Mouse (Mus musculus) liver, embryonic 12.5 days (tissue): ENCODE data around the gene Hmga1. TPM values are rescaled to one million over a fixed set of nuclear protein-coding genes. Genes with fewer than 3 reads are reported as not detected.

Experiments used
- ATAC-seq: fragments of 200-750 bp; cut with Nextera tagmentation; 2 replicates; pipeline ENCODE4 v1.8.0; 2017; ENCODE audit warnings: moderate number of reproducible peaks, mild to moderate bottlenecking, moderate library complexity
- H3K27ac ChIP-seq: fragments of 300-500 bp; sonication (generic); 2 replicates; pipeline ENCODE4 v1.5.1; 2016; ENCODE audit warnings: mild to moderate bottlenecking
- H3K27me3 ChIP-seq: fragments of 300-500 bp; sonication (generic); replicated peaks from 2 replicates; pipeline ENCODE4 v1.6.1; 2016; ENCODE audit warnings: mild to moderate bottlenecking, moderate library complexity
- H3K36me3 ChIP-seq: fragments of 300-500 bp; sonication (generic); 2 replicates; pipeline ENCODE4 v1.6.1; 2016; ENCODE audit warnings: mild to moderate bottlenecking, moderate library complexity
- H3K4me1 ChIP-seq: fragments of 300-500 bp; sonication (generic); 2 replicates; pipeline ENCODE4 v1.6.1; 2016
- H3K4me2 ChIP-seq: fragments of 300-500 bp; sonication (generic); 2 replicates; pipeline ENCODE4 v1.6.1; 2016; ENCODE audit warnings: mild to moderate bottlenecking, moderate library complexity
- H3K4me3 ChIP-seq: fragments of 300-500 bp; sonication (generic); 2 replicates; pipeline ENCODE4 v1.5.1; 2016; ENCODE audit warnings: mild to moderate bottlenecking, moderate library complexity
- H3K9ac ChIP-seq: fragments of 300-500 bp; sonication (generic); 2 replicates; pipeline ENCODE4 v1.6.1; 2016; ENCODE audit warnings: mild to moderate bottlenecking, moderate library complexity
- H3K9me3 ChIP-seq: fragments of 300-500 bp; sonication (generic); replicated peaks from 2 replicates; pipeline ENCODE4 v1.6.1; 2016; ENCODE audit warnings: mild to moderate bottlenecking, moderate library complexity
- WGBS: fragments of 180-500 bp; shearing (Covaris S2); methylation state at CpG from one replicate; pipeline ENCODE4 v1.1.7; 2016; ENCODE audit not compliant: insufficient replicate concordance; 5-methylcytosine and 5-hydroxymethylcytosine counted together
- polyA plus RNA-seq: library from polyadenylated mRNA; unstranded; fragments of >200 nt; fragmentation: Nextera tagmentation; extraction: Ambion mirVana; gene quantifications from 2 replicates; pipeline ENCODE4 v1.2.1, GENCODE M21; 2016

Gene Hmga1
- polyA plus RNA-seq, 1 experiment from 2014 or later: 306 TPM

DNA sequence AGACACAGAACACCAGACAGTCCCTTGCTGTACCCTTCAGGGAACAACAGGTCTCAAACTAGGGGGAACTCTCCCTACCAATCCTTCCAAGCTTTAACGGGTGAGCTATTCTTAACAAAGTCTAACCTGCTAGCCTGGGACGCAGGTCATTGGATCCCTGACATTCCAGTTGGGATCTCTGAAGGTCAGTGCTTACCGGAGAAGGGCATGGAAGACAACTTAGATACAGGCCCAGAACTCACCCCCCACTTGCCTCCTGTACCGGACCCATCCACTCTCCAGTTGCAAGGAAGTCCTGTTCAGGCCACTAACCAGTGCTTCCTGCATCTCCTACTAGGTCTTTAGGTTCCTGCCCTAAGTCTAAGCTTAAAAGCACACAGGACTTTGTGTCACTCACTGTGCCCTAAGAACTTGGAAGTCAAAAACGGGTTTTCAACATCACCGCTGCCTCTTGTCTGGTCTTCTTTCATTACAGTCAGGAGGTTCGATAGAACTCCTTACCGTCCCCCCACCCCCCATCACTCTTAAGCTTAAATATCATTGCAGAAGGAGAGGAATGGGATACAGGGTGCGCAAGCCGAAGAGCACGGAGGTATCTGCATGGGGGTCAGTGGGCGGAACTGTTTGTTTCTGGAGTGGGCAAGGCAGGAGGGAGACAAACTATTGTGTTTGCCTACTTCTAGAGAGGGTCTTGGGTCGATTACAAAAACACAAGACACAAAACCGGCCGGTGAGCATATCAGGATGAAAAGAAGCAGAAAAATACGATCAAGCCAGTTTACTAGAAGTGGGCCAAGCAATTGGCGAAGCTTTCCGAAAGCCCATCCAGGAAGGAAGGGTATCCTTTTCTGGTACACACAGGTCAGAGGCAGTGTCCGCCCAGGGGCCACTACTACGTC, 2.0 kb upstream of the Hmga1 start:
- Histone ChIP-seq H3K36me3 (peaks cover 3% of the 10 kb centered on the region), H3K9ac (peak overlapping the region; percentile 98), H3K4me2 (peak overlapping the region; percentile 96), H3K9me3 (no peaks in the 10 kb centered on the region), H3K4me1 (peaks cover 79% of the 10 kb centered on the region), H3K27me3 (no peaks in the 10 kb centered on the region; the same call in 1 of the 2 replicates), H3K27ac (peak overlapping the region; percentile 96), H3K4me3 (peak overlapping the region; percentile 91)
- WGBS: 32% methylated on average over 20 of the region's 20 CpGs
- ATAC-seq: no peak

DNA sequence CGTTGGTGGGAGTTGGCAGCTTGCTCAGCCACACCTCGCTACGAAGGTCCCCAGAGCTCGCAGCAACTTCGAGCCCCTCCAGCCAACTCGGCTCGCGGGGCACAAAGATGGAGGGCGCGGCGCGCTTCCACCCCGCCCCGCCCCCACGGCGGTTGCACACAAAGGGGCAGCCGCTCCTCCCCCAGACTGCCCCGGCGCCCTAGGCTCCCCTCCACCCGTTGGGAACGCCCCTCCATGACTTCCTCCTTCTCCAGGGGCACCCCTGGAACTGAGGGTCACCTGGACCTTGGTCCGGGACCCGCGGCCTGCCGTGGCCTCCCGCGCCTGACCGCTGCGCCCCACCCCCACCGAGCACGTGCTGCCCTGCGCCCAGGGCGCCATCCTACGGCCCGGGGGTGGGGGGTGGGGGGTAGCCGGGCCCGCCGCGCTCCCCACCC, 1.2 kb upstream of the Hmga1 start:
- Histone ChIP-seq H3K4me3 (peak overlapping the region; percentile 91), H3K9ac (peak overlapping the region; percentile 98), H3K4me2 (peak overlapping the region; percentile 96), H3K36me3 (peaks cover 11% of the 10 kb centered on the region), H3K4me1 (peaks cover 83% of the 10 kb centered on the region), H3K27ac (peak overlapping the region; percentile 96), H3K27me3 (no peaks in the 10 kb centered on the region), H3K9me3 (no peaks in the 10 kb centered on the region)
- WGBS: under 1% methylated on average over 36 of the region's 39 CpGs
- peak; percentile 54 for ATAC-seq

DNA sequence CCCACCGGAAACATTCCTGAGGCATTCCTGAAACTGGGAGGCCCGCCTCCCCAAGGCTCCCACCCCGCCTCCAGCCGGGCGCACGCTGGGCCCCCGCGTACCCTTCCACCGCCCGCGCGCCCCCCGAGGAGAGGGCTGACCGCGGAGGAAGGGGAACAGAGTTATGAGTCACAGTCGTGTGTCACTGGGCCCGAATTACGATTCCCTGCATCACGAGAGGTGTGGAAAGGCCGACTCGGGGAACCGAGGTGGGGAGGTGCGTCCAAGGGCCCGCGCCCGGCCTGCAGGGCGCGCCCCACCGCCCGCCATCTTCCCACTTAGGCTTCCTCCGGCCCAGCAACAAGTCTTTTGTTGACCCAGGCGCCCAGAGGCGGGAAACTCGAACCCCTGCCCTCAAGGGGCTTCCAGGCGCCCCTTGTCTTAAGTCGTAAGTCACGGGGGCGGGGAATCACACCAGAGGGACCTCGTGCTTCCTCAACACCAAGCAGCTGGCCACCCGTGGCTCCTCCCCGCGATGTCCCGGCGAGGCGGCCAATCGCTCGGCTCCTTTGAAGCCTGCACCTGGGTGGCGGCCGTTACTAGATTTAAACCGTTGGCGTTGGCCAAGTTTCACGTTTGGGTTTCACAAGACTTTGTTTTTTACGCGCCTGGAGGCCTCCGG, 655 bp upstream of the Hmga1 start:
- Histone ChIP-seq H3K4me1 (peaks cover 89% of the 10 kb centered on the region), H3K27ac (peak overlapping the region; percentile 96), H3K4me2 (peak overlapping the region; percentile 96), H3K9me3 (no peaks in the 10 kb centered on the region), H3K36me3 (peaks cover 16% of the 10 kb centered on the region), H3K9ac (peak overlapping the region; percentile 98), H3K4me3 (peak overlapping the region; percentile 91), H3K27me3 (no peaks in the 10 kb centered on the region)
- 1% methylated on average over 54 of the region's 55 CpGs for WGBS
- ATAC-seq: peak; percentile 57

DNA sequence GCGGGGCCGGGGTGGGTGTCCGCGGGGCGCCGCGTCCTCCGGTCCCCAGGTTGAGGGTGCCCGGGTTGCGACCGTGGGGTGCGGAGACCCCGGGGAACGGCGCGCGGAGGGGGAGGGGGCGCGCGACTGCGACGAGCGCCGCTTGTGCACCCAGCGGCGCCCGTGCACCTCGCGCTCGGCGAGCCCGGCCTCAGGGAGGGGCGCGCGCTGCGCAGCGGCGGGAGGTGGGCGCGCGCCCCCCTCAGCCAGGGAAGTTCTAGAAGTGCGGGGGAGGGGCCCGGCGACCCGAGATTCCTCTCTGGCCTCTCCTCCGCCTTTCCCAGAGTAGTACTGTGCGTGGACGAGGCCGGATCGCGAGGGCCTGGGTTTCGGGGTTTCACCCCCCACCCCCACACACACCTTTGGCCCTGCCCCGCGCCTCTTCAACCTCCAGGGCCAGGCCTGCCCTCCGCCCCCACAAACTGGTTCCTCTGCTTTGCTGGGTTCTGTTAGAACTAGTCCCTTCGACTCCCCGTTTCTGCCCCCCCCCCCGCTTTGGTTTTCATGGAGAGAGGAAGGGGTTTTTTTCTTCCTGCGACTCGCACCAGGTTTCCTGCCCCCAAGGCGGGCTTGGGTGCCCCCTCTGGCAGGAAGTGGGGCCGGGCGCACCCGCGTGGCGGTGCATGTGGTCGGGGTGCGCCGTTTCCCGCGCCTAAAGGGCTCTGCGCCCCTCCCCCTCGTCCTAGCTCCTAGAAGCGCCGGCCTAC, 1.1 kb downstream of the Hmga1 start:
- Histone ChIP-seq H3K4me3 (peak overlapping the region; percentile 91), H3K27me3 (no peaks in the 10 kb centered on the region)

DNA sequence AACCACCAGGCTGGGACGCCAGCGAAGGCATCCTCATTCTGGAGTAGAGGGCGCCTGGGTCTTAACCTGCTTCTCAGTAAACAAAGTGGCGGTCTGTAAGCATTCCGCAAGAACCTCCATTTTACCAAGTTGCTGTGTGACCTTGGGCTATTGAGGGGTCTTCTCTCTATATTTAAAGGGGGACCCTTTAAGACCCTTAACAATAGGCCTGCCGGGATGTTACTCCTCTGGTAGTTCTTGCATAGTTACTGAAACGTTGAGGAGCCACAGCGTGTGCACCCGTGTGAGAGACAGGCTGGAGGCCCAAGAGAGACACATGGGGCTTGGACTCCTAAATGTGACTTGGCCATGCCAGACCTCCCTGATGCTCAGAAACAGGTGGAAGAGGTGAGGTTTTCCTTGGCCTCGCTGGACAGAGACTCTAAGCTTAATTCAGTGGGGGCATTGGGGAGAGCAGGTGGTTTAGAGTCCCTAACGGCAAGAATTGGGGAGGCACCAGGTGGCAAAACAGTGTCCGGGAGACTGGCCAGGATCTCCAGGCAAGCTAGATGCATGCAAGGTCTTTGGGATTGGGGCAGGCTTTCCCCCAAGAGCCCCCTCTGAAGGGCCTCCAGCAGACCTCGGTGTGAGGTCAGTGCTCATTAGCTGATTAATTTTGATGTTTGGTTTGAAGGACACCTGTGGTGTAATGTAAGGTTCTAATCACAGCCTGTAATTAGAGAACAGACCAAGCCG, 1.8 kb downstream of the Hmga1 start:
- H3K9me3 ChIP-seq: no peaks in the 10 kb centered on the region
- H3K9ac ChIP-seq: peak overlapping the region; percentile 98
- peak overlapping the region; percentile 96 for H3K4me2 ChIP-seq
- peaks cover 84% of the 10 kb centered on the region for H3K4me1 ChIP-seq
- ATAC-seq: no peak
- no peaks in the 10 kb centered on the region for H3K27me3 ChIP-seq
- 1% methylated on average over 14 of the region's 14 CpGs for WGBS
- peak overlapping the region; percentile 91 for H3K4me3 ChIP-seq
- H3K27ac ChIP-seq: peak overlapping the region; percentile 96
- peaks cover 33% of the 10 kb centered on the region for H3K36me3 ChIP-seq

More for the DNA sequence above, 1.1 kb downstream of the Hmga1 start:
- 0% methylated on average over 45 of the region's 75 CpGs for WGBS
- Histone ChIP-seq H3K4me1 (peaks cover 92% of the 10 kb centered on the region), H3K36me3 (peaks cover 33% of the 10 kb centered on the region), H3K27ac (peak overlapping the region; percentile 96), H3K9ac (peak overlapping the region; percentile 98), H3K4me2 (peak overlapping the region; percentile 96), H3K9me3 (no peaks in the 10 kb centered on the region)
- ATAC-seq: peak; percentile 16; the same call in 1 of the 2 replicates

DNA sequence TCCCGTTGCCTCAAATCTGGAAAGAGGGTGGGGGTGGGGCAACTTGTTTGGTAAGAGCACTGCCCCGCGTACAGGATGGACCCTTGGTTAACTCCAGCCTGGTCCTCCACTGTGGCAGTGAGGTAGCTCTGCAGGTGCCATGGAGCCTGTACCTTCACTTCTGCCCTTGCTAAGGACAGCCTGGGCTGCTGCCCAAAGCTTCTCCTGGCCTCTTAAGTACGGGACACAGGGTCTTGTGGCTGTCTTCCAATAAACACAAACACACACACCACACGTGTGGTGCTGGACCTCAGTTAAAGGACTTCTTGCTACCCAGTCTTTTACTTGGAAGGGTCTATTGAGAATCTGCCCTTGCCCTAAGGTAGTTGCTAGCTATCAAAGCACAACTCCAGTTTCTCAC, 2.5 kb downstream of the Hmga1 start:
- peaks cover 82% of the 10 kb centered on the region for H3K4me1 ChIP-seq
- peak overlapping the region; percentile 98 for H3K9ac ChIP-seq
- no peaks in the 10 kb centered on the region for H3K9me3 ChIP-seq
- H3K27ac ChIP-seq: peak overlapping the region; percentile 96
- H3K36me3 ChIP-seq: peaks cover 37% of the 10 kb centered on the region
- no peak for ATAC-seq
- peak overlapping the region; percentile 91 for H3K4me3 ChIP-seq
- H3K27me3 ChIP-seq: no peaks in the 10 kb centered on the region
- peak overlapping the region; percentile 96 for H3K4me2 ChIP-seq
- WGBS: 5% methylated on average over 5 of the region's 5 CpGs

DNA sequence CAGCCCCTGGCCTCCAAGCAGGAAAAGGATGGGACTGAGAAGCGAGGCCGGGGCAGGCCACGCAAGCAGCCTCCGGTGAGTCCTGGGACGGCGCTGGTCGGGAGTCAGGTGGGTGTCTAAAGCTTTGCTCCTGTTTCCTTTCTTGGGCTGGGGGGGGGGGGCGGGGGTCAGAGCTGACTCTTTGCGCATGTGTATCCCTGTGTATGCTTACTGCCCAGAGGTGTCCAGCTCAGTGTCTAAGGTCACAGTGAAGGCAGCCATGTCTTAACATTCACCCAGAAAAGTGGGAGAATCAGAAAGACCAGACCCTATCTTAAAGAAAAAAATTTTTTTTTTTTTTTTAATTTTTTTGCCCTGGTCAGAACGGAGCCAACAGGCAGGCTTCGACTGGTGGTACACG, 3.3 kb downstream of the Hmga1 start:
- Histone ChIP-seq H3K27ac (peak overlapping the region; percentile 62; the same call in 1 of the 2 replicates), H3K4me3 (peak overlapping the region; percentile 91), H3K36me3 (peaks cover 39% of the 10 kb centered on the region), H3K9ac (peak overlapping the region; percentile 98), H3K4me2 (peak overlapping the region; percentile 96), H3K4me1 (peaks cover 82% of the 10 kb centered on the region), H3K9me3 (no peaks in the 10 kb centered on the region), H3K27me3 (no peaks in the 10 kb centered on the region)
- WGBS: 50% methylated on average over 12 of the region's 12 CpGs
- no peak for ATAC-seq

DNA sequence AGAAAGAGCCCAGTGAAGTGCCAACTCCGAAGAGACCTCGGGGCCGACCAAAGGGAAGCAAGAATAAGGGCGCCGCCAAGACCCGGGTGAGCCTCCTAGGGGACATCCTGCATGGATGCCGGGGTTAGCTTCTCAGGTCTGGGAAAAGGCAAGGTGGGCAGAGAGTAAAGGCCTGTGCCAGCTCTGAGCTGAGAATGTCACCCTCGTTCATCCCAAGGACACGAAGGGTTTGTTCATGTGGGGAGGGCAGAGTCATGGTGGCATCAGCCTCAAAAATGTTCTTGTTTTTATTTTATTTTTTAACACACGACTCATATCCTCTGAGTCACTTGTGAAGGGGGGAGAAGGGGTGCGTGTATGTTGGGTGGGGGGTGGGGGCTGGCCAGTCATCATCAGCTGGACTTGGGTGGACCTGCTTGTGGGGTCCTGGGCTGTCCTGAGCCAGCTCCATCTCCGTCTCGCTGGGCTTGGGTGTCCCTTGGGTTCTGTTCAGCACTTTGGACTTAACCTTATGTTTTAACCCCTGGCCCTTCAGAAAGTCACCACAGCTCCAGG, 4.7 kb downstream of the Hmga1 start:
- no peaks in the 10 kb centered on the region for H3K9me3 ChIP-seq
- H3K4me1 ChIP-seq: peaks cover 79% of the 10 kb centered on the region
- H3K4me3 ChIP-seq: no peak overlapping the region
- peaks cover 39% of the 10 kb centered on the region for H3K36me3 ChIP-seq
- no peak overlapping the region for H3K27ac ChIP-seq
- H3K9ac ChIP-seq: no peak overlapping the region
- WGBS: 78% methylated on average over 13 of the region's 13 CpGs
- no peak for ATAC-seq
- H3K4me2 ChIP-seq: no peak overlapping the region
- no peaks in the 10 kb centered on the region for H3K27me3 ChIP-seq

DNA sequence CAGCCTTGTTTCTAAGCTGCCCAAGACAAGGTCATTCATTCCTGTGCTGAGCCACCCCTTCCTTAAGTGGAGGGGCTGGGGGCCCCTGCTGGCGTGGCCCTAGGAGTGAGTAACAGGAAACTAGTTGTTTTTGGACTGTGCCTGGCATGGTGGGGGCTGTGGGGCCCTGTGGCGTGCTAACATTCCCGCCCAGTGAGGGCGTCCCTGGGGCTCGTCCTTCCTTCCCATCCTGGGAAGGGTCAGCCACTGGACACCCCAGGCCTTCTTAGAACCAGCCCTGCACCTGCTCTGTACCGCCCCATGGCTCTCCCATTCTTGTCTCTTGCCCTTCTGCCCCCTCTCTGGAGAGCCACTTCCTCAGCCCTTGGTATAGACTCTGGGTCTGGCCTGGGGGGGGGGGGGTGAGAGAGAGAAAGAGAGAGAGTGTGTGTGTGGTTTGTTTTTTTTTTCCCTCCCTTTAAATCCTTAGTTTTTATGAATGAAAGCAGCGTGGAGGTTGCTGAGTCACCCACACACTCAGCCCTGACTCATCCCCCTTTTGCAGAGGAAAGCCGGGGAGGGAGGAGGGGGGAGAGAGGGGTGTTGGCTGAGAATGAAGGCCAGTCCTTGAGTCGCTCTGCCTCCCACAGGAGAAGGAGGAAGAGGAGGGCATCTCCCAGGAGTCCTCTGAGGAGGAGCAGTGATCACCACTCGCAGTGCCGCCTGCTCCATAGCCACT, 5.7 kb downstream of the Hmga1 start:
- Histone ChIP-seq H3K27me3 (peaks cover 2% of the 10 kb centered on the region; the same call in 1 of the 2 replicates), H3K9me3 (no peaks in the 10 kb centered on the region), H3K4me3 (no peak overlapping the region), H3K4me2 (no peak overlapping the region), H3K9ac (0 out of 2 replicates have a peak overlapping the region, but pooled peaks have one; percentile 12), H3K4me1 (peaks cover 85% of the 10 kb centered on the region), H3K27ac (peak overlapping the region; percentile 56; the same call in 1 of the 2 replicates), H3K36me3 (peaks cover 39% of the 10 kb centered on the region)
- WGBS: 58% methylated on average over 11 of the region's 11 CpGs
- ATAC-seq: no peak

DNA sequence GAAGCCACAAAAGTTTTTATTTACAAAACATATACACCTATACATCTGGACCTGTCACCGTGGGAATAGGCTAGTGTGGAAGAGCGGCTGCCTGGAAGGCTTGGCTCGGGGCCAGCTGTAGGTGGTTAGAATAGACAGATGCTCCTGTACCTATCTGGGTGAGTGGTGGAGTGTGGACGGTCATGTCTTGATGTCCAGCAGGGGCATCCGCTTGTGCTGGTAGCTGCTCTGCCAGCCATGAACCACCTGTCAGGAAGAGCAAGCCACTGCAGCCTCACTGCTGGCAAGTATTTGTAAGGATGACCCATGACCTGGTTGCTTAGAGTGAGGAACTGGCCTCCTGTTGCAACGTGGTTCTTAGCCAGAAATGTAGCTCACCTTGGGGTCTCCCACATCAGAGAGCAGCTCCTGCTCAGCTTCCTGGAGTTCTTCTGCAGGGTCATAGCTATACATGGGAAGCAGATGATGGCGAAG, 7.5 kb downstream of the Hmga1 start:
- Histone ChIP-seq H3K27me3 (peaks cover 7% of the 10 kb centered on the region; the same call in 1 of the 2 replicates), H3K4me2 (peak overlapping the region; percentile 99; the same call in 1 of the 2 replicates), H3K9ac (no peak overlapping the region), H3K27ac (peak overlapping the region; percentile 80; the same call in 1 of the 2 replicates), H3K9me3 (no peaks in the 10 kb centered on the region), H3K36me3 (peaks cover 39% of the 10 kb centered on the region), H3K4me3 (no peak overlapping the region), H3K4me1 (peaks cover 76% of the 10 kb centered on the region)
- 46% methylated on average over 7 of the region's 7 CpGs for WGBS
- no peak for ATAC-seq
